Mouse (Mus musculus) gastrocnemius, adult 8-10 months (tissue): Measurements from ENCODE around the gene B230307C23Rik. TPM values are rescaled to one million over a fixed set of nuclear protein-coding genes. Genes with fewer than 3 reads are reported as not detected.
"Not testable (repeated sequence)": the region's sequence is repeated elsewhere in the genome, so short reads cannot be mapped to it uniquely, and the experiment has no call there.

Source experiments
- DNase-seq, 2 experiments: peaks; one replicate each; pipeline ENCODE4 v3.0.0; 2022; ENCODE audit warnings: low spot score in 2 of 2
- total RNA-seq, 4 experiments: library from RNA; stranded (reverse); gene quantifications; 2 replicates each; pipeline ENCODE4 v1.2.4; 2022

The B230307C23Rik gene
- total RNA-seq, 4 experiments from 2014 or later, result 4.6 to 10.0 (median 8.4) TPM

DNA sequence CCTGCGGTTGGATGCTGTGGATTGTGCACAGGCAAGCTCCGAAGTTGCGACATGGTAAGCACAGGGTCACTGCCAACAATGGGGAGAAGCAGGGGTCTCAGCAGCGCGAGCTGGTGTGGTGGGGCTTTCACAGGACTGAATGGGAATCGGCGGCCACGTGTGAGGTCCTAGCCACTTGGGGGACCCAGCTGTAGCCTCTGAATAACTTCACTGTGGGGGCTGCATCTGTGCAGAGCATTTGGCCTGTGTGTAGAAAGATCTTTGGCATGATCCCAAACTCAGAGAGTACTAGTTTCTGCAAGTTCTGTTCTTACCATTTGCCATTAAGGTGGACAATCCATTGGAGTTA, 242 bp downstream of the B230307C23Rik start:
- not testable (repeated sequence) for DNase-seq

GRCm38 (mm10) chr16:98022081-98022480, 25.0 kb downstream of the B230307C23Rik start:
- no peak for DNase-seq

DNA sequence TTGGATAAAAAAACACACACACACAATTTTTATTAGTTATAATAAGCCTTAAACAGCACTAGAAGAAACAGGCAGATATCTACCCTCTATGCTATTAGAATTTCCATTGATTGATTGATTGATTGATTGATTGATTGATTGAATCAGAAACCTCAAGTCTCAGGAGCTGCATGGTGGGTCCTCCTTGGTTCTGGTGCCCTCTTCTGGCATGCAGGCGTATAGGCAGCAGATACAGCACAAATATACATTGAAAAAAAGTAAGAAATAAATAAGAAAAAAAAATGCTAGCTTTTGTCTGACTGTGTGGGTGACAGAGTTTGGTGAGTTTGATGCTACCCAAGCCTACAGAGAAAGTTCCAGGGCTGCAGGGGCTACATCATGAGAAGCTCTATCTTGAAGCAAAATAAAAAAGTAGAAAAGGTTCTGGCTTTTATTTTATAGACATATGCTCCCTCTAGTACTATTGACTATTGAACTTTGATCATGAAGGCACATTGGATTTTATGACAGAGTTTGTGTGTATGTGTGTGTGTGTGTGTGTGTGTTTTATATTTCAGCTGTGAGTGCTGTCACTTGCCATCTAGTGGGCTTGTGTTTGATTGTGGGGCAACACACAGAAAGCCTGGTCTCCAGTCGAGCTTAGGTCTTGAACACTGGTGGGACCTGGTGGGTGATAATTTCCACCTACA, 25.7 kb downstream of the B230307C23Rik start:
- DNase-seq, result no peak

DNA sequence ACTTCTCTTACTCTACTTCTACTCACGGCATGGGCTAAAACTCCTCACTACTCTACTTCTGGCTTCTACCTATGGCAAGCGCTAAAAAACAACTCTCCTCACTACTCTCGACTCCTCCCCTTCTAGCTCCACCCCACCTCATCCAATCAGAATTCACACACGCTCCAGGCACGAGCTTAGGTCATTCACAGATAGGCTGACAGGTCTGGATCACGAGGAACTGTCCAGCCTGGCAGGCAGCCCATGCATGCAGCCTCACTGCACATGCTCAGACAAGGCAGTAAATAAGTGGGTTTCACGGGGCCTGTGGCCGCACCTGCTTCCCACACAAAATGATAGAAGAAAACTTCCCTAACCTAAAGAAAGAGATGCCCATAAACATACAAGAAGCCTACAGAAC, 29.1 kb downstream of the B230307C23Rik start:
- not testable (repeated sequence) for DNase-seq

DNA sequence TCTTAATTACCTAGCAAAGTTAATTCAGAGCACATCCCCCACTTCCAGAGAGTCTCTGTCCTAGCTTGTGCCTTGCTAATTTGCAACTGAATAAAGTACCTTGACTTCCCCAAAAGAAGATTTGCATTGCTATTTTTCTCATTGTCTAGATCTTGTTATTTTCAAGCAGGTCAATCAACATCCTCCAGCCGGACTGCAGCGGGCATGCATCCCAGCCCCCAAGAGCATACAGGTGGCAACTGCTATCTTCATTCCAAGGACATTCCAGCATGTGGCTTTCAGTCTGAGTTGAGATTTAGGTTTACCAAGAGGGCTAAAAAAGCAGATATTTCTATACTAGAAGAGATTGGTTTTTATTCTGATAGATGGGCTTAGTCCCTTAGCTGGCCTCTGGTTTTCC, 37.9 kb downstream of the B230307C23Rik start:
- DNase-seq, result not testable (repeated sequence)

DNA sequence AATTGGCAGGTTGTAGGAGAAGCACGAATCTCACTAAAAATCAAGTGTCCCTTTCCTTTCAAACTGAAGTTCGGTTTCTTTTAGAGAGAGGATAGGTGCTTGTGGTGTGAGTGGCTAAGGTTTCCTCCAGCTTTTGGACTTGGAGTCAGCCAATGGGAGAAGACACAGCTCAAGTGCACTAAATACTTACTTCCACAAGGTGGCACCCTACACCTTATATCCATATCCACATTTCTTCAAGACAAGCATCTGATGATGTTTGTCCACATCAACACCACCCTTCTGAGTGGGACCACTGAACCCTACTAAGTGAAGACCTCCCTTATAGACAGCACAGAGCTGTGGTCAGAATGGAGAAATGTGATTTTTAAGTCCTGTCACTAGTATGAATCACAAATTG, 44.6 kb downstream of the B230307C23Rik start:
- DNase-seq, result no peak

DNA sequence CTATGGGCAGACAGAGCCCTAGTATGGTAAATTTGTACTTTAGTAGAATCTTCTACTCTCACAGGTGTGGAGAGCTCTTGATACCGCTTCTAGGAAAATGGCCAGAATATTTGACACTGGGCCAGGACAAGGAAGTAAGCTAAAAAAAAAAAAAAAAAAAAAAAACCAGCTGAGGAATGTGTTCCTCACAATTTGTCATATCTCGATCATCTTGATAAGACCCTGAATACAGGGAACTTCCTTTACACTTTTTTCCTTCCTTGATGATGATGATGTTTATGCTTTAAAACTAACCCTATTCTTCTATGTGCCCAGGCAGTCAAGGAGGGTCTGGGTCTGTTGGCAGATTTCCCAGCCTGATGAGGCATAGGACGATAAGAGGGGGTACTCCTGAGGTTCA, 82.3 kb downstream of the B230307C23Rik start:
- not testable (repeated sequence) for DNase-seq

DNA sequence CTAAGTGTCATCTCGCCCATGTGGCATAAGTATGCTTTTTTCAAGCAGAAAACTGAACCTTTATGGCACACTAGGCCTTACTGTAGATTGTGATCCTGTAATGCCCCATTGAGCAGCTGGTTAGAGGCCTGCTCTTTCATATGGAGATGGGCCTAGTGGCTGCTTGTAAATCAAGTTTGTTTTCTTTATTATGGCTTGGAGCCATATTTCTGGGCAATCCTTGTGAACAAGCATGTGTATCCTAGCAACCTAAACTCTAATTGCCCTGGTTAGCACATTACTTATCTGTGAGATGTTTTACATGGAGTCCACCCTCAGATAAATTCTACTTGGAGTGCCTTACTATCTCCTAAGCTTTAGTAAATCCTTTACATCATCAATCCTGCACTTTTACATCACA, 84.0 kb downstream of the B230307C23Rik start:
- not testable (repeated sequence) for DNase-seq

Other genes with a start within 250 kb of the B230307C23Rik start
- gene Ripk4, start 233.5 kb upstream of the B230307C23Rik start, total RNA-seq, result under 1 TPM in 1 of 4 experiments, not detected in 3; 0.07 TPM
- gene Prdm15, start 145.5 kb upstream of the B230307C23Rik start, total RNA-seq, result 1 to 10 TPM; 6.1 to 9.7 (median 7.1) TPM
- 100 to 1,000 TPM; 186 to 243 (median 221) TPM for gene C2cd2, start 34.7 kb upstream of the B230307C23Rik start, total RNA-seq
- gene Zbtb21, start 34.7 kb upstream of the B230307C23Rik start, total RNA-seq, result 10 to 100 TPM in 1 of 4 experiments, 1 to 10 TPM in 3; 6.7 to 10.5 (median 7.5) TPM
- gene A630089N07Rik, start 85.1 kb downstream of the B230307C23Rik start, total RNA-seq, result 1 to 10 TPM; 1.6 to 3.4 (median 2.1) TPM